Mouse (Mus musculus) ES-Bruce4 (cell line): ENCODE measurements around the gene Slc5a2.

ENCODE experiments used
- CTCF ChIP-seq: IDR thresholded peaks from one replicate; pipeline ENCODE4 v1.8.1; 2011; ENCODE audit warnings: low read depth, low read length
- POLR2A ChIP-seq: IDR thresholded peaks from one replicate; pipeline ENCODE4 v1.8.1; 2011; ENCODE audit warnings: low read length; ENCODE audit not compliant: insufficient read depth

GRCm38 (mm10) chr7:128282532-128283244 lies 17.2 kb downstream of the Slc5a2 start:
- TF ChIP-seq CTCF: no peak
- TF ChIP-seq POLR2A: no peak
